Mouse (Mus musculus) spleen, postnatal 10 days (tissue): ENCODE data around the gene Ttc21b.

ENCODE experiments used
- DNase-seq, 2 experiments: peaks; one replicate each; pipeline ENCODE4 v3.0.0; 2021 to 2022; ENCODE audit warnings: low spot score in 2 of 2

Ttc21b gene

GRCm38 (mm10) chr2:66171643-66172042, 84.8 kb downstream of the Ttc21b start:
- no peak for DNase-seq

- no peak for DNase-seq
Observed at GRCm38 (mm10) chr2:66170721-66171120, 85.7 kb downstream of the Ttc21b start.

DNA sequence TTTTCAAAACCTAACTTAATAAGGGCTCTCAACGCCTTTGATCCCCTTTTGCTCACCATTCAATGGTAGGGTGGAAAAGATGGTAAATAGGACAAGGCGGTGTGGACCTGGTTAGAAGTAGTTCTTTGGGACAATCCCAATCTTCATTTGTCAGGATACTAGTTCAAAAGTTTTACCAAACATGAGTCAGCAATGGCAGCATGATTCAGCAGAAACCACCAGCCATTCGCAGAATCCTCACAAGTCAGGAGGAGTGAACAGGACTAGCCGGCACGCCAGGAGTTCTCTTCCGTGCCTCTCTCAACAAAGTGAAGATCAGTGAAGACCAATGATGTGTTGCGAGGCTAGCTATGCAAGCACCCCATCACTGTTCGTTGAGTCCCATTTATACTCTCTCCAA, 91.4 kb downstream of the Ttc21b start:
- DNase-seq: no peak

DNA sequence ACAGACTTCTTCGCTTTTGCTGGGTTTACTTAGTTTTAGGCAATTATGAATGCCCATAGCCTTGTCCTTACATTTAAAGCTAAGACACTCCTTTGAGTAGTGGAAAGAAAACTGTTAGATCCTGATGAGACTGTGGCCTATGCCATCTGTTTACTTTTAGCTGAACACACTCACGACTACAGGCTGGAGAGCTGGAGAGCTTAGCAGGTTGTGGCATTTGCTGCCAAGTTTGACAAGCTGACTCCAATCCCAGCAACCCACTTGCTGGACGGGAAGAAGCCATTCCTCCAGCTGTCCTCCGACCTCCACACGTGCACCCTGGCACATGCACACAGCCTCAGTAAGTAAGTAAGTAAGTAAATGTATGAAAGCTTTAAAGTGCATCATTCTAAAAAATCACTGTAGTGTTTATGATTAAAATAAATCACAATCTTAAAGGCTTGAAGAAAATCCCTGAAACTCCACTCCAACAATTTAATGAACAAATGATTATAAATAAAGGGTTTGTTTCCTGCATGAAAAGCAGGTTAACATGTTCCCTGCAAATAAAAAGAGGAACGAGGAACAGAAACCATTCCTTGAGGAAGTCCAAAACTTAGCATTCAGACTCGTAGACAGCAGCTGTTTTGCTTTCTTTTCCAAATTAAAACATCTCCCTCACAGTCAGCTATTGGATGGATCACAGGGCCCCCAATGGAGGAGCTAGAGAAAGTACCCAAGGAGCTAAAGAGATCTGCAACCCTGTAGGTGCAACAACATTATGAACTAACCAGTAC, 98.1 kb downstream of the Ttc21b start:
- DNase-seq: no peak

- DNase-seq: no peak
Observed at GRCm38 (mm10) chr2:66151436-66151835, 105.0 kb downstream of the Ttc21b start.

DNA sequence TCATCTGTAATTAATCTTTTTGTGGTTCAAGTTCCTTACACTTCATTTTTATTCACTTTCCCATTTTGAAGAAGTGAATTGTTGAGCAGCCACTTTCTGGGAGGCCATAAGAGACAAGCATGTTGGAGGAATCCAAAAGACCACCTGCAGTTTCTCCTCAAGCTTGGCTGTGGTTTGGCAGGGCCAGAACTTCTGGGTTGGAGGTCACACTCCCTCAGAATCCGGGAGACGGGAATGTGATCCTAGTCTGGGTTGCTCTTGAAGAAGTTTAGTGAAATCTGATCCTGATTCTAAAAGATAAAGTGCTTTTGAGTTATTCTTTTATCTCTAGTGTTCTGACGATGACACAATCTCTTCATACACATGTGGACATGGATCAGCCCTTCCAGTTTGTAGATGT, 105.9 kb downstream of the Ttc21b start:
- DNase-seq: no peak

- no peak for DNase-seq
Observed at GRCm38 (mm10) chr2:66148654-66149230, 107.7 kb downstream of the Ttc21b start.

GRCm38 (mm10) chr2:66146473-66146872, 109.9 kb downstream of the Ttc21b start:
- DNase-seq: no peak

DNA sequence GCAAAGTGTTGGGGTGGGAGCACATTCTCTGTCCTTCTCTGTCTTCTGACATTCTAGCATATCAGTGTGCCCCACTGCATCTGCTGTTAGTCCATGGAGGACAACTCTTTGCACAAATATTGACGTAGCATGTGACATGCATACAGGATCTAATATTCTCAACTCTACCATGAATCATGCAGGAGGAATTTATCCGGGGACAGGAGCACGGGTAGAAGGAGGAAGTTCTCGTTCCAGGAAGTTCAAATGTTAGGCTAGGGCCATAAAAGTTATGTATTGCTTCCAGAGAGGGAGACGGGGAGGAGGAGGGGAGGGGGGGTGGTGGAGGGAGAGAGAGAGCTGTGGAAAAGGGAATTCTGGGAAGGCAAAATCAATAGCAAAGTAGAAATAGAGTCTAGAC, 111.6 kb downstream of the Ttc21b start:
- DNase-seq: no peak

DNA sequence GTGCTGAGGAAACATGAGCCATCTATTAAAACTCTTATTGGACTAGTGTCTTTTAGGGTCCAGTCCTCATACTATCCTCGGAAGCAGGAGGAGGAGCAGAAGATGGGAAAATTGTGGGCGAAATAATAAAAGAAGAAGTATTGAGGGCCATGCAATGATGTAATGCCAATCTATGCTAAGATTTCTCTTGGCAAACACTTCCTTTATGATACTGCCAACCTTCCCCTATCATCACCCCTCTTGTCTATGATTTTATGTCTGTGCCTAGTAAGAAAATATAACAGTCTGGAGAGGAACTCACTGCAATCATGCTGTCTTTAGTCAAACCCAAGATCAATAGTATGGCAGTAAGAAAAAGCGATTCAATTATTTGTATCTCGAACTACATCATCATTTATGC, 113.1 kb downstream of the Ttc21b start:
- DNase-seq: no peak

DNA sequence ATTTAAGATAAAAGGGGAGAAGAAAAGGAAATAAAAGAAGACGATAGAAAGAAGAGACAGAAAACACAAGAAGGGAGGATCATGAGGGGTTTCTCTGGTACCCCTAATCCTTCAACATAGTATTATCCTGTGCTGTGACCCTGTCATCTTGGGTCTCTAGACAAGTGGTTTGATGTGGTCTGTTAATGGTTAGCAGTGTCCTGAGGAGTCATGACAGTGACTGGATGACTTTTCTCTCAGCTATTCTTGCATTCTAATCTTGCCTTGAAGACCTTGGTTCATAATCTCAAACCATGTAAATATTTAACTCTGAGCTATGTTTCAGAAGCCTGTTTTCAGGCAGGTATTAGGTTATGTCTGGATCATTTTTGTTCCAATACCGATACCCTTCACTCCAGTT, 113.7 kb downstream of the Ttc21b start:
- no peak for DNase-seq

DNA sequence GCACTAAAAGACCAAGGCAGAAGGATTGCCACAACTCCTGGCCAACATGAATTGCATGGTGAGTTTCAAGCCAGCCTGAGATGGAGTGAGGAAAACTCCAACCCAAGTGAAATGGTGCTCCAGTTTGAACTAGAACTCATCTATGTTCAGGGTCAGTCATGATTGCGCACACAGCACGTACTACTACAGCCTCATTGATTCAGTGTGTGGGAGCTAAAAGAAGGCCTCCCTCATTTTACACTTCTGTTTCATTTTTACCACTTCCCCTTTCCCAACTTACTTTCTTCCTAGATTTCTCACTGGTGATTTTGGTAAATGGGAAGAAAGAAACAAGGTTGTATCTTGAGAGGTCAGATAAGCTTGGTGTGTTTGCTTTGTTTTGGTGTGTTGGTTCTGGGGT, 114.1 kb downstream of the Ttc21b start:
- no peak for DNase-seq

DNA sequence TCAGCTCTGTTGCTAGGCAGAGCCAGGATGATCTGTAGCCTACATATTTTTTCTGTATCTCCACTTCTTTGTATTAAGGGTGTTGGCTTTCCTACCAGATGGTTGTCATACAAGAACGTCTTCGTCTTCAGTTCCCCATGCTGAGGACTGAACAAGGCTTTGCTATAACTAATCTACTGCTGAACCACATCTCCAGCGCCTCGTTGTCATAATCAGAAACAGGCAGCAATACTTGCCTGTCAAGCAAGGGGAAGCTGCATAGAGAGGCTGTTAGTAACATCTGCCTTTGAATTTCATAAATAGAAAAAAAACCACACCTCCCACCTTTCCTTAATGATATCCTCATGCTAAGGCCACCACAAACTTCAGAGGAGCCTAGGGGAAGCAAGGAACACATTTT, 116.2 kb downstream of the Ttc21b start:
- DNase-seq: no peak
